Mouse (Mus musculus): Measurements from ENCODE around the gene B4galnt1.
"Not testable (repeated sequence)": the region's sequence is repeated elsewhere in the genome, so short reads cannot be mapped to it uniquely, and the experiment has no call there.

The B4galnt1 gene

DNA sequence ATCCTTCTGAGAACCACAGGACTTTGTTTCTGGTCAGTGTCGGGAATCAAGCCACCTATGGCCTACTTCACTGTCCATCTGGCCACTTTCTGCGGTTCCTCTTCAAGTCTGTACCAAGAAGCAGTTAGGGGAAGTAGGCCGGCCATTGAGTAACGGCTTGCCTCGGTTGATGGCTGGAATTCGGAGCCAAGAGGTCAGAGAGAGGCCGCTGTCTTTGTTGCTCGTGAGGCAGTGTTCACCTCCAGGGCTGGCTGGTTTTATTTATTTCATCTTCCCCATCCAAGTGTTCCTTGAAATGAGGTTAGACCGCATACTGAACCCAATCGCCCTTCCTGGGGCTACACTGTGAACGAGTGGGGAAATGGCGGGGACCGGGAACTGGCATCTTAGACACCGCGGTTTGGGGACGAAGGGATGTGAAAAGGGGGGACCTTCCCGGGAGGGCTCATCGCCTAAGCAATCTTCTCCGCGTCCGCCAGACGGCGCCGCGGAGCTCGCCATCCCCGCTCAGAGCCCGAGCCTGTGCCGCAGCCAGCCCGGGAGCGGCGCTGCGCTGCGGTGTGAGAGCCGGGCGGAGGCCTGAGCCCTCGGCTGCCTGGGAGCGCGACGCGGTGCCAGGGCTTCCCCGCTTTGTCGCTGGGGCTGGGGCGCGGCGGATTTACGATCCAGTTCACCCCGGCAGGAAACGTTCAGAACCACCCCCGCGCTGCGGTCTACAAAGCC is at the start of gene B4galnt1:
Gene B4galnt1, plus strand, starts transcription at position 595 of the 723 bp plus-strand sequence.
- DNase-seq (ENCODE audit: low spot score) = peak; percentile 74

DNA sequence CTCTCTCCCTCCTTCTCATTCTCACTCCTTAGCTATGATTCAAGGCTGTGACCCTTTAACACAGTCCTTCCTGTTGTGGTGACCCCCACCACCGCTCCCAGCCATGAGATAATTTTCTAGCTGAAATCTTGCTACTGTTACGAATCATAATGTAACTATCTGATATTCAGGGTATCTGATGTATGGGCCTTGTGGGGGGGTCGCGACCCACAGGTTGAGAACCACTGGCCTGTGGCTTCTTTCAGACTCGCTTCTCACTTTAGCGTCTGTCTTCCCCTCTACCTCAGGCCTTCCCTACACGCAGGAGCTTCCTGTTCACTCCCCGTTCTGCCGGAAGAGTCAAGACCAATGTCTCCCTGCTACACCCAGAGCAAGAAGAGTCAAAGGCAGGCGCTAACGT is 46.6 kb upstream of the B4galnt1 start:
- no peak for DNase-seq (ENCODE audit: low spot score)

DNA sequence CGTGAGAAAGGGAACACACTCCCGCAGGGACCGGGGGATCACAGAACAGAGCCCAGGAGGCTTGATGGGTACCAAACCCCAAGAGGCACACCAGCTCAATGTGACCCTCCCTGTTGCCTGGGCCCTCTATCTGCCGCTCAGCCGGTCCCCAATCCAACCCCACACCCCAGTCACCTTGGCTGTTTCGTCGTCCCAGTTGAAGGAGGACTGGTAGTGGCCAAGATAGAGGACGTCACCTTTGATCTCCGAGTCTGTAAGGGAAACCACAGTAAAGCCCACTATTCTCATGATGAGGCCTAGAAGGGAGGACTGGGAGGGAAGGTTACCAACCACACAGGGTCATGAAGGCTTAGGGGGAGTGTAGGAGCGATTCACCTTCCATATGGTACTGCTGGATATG is 45.8 kb upstream of the B4galnt1 start:
- no peak for DNase-seq (ENCODE audit: low spot score)

DNA sequence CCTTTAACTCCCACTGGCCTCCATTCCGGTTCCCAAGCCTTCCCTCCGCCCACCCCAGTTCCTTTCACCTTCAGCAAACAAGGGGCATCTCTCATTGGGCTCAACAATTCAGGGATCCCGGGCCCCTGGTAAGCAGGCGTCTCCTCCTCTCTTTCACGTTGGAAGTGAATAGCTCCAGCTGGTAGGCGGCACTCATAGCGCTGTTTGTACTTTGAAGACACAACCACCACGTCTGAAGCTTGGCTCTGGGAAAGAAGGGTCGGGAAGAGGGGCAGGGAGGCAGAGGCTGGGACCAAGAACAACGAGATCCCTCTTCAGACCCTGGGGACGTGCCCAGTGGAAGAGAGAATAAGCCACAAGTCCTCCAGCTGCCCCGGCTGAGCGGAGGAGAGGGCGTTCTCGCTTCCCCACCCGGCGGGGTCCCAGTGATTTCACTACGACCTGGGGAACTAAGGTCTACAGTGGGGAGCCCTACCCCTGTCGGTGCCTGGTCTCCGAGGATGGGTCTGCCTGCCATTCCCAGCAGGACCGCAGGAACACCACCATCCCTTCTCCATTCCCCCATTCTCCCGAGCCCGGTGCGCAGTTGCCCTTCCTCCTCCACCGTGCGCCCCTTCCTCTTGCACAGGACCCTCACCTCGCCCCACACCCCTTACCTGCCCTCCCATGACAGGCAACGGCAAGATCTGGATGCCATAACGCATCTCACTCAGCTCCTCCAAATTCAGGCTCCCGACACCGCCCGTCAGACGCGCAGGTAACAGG is 44.5 kb upstream of the B4galnt1 start:
- no peak for DNase-seq (ENCODE audit: low spot score)

DNA sequence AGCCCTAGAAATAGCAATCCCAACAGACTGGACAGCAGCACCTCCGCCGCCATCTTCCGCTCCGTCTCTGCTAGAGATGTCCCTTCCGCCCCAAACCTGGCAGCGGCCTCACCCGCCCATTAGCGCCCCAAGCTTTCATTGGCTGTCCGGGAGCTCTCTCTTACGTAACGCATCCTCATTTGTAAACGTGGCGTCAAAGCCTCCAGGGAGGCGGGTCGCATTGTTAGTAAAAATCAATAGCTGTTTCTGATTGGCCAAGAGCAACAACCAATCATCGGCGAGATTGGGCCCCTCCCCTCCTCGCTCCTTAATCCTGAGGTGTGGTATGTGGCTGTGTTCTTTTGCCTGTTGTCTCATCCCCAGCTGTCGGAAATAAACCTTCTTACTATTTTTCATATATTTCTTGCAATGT is 44.0 kb upstream of the B4galnt1 start, which contains the start of gene Os9:
Gene Os9, minus strand, starts transcription at position 66 of the 412 bp plus-strand sequence.
- DNase-seq (ENCODE audit: low spot score) = peak; percentile 97

DNA sequence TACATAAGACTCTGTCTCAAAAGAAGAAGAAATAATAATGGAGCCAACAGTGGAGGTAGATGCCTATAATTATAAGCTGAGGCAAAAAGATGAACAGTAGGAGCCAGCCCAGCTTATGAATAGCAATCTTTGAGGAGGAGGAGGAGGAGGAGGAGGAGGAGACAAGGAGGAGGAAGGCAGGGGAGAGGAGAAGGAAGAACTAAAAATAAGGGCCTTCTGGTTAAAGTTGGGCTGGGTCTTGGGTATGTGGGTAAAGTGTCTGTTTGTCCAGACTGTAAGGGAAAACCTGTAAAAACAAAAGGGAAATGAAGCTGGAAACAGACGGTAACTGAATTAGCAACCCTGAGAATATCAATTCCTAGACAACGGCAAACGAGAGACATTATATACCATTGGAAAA is 43.0 kb upstream of the B4galnt1 start:
- no peak for DNase-seq (ENCODE audit: low spot score)

DNA sequence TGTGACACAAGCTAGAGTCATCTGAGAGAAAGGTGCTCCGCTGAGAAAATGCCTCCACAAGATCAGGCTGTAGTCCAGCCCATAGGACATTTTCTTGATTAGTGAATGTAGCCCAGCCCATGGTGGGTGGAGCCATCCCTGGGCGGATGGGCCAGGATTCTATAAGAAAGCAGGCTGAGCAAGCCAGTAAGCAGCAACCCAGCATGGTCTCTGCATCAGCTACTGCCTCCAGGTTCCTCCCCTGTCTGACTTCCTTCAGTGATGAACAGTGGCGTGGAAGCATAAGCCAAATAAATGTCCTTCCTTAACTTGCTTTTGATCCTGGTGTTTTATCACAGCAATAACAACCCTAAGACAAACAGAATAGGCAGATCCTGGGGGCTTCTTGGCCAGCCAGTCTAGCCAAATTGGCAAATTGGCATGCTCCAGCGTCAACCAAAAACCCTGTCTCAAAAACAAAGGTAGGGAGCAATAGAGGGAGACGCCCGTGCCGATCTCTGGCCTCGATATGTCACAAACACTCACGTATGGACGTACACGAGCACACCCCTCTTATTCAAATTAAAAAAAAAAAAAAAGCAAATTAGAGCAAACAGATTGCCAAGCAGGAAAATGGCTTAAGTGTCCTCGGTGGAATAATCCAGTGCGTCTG is 42.1 kb upstream of the B4galnt1 start:
- DNase-seq (ENCODE audit: low spot score) = peak; percentile 77

DNA sequence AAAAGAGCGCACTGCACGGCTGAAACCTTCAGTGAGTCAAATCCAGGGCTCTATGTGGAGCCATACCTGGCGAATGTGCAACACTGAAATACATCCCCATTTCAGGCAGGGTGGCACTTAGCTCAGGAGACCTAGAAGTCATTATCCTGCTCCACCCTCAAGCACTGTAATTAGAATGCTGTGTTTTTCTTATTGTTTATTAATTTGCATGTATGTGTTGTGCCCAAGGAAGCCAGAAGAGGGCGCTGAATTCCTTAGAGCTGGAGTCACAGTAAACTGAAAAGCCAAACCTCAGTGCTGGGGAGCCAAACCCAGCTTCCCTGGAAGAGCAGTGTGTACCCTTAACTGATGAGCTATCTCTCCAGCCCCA is 41.6 kb upstream of the B4galnt1 start:
- peak; percentile 74 for DNase-seq (ENCODE audit: low spot score)

DNA sequence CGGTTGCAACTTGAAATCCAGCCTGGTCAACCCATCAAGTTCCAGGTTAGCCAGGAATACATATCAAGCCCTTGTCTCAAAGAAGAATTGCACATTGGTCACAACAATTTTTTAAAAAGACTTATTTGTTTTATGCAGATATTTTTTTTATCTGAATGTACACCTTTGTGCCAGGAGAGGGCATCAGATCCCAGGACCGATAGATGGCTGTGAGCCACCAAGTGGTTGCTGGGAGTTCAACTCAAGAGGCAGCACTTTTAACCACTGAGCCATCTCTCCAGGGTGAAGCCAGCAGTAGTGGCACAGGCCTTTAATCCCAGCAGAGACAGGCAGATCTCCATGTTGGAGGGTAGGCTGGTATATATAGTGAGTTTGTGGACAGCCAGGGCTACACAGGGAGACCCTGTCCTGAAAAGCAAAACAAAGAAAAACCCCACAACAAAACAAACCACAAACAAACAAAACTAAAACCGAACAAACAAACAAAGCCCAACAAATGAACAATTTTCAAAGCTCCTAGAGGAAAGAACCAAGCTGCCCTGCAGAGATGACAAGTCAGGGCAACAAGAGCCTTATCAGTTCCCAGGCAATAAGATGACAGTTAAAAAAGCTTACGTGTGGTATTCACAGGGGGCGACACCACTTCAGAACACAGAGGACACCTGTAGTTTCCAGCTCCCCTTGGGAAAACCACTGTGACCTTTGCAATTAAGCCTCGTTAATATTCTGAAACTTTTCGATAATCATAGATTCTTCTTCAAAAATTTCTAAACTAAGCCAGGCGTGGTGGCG is 39.6 kb upstream of the B4galnt1 start:
- no peak for DNase-seq (ENCODE audit: low spot score)

DNA sequence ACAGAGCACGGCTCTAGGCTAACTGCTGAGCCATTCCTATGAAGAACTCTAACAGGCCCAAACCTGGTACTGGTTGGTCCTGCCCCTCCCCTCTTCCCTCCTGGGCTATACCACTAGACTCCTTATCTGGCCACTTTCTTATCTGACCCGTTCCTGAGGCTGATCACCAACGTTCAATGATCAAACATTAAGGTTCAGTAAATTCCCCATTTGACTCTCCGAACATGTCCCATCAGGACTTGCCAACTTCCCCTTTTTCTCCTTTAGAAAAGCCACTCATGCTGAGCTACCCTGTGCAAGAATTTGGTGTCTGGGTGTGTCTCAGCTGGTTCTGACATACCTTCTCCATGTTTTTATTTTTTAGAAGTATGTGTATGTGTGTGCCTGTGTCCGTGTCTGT is 38.4 kb upstream of the B4galnt1 start:
- no peak for DNase-seq (ENCODE audit: low spot score)

DNA sequence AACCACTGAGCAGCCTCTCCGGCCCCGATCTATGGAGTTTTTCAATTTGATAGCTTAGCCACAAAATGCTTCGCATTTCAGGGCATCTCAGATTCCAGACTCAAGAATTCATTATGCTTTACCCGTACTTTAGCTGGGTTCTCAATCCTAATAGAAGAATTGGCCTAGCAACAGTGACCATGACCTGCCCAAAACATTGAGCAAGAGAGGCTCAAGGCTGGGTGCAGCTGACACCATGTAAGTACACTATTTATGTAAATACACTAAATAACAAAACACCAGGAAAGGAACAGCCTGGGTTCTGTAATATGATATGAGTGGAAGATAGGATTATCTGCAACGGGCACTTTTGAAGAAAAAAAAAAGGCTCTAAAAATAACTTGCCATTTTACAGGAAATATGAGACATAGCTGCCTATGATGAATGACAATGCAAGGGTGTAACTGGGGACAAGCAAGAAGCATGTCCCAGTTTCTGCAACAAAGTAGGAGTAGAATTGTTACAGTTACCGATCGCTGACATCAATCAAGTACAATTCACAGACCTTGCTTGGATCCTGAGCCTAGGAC is 37.2 kb upstream of the B4galnt1 start:
- DNase-seq (ENCODE audit: low spot score) = no peak

DNA sequence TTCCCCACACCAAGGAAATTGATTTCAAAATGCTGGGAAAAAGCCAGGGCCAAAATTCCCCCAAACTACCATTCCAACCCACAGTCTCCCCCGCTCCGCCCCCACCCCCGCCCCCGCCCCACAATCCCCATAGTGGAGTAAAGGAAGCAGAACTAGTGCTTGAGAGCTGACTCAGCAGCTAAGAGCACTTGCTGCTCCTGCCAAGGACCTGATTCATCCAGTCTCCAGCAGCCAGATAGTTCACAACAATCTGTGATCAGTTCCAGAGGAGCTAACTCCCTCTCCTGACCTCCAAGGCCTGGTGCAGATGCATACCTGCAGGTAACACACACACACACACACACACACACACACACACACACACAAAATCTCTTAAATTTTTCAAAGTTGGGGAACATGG is 35.6 kb upstream of the B4galnt1 start:
- no peak for DNase-seq (ENCODE audit: low spot score)

DNA sequence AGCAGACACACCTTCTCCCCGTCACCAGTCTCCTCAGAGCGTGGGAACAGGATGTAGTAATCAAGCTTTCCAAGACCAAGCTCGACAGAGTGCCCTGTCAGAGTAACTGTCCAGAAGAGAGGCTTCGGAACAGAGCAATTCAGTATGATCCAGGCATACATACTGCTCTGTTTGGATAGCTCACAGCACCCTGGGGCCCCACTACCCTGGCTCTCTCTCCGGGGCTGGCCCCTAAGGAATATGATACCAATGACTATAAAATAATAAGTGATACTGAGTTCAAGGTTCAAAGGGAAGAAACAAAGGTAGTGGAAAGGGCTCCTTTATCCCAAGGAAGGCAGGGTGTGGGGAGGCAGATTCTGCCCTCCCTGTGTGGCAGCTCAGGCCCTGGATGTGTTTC is 32.6 kb upstream of the B4galnt1 start:
- DNase-seq (ENCODE audit: low spot score) = no peak

DNA sequence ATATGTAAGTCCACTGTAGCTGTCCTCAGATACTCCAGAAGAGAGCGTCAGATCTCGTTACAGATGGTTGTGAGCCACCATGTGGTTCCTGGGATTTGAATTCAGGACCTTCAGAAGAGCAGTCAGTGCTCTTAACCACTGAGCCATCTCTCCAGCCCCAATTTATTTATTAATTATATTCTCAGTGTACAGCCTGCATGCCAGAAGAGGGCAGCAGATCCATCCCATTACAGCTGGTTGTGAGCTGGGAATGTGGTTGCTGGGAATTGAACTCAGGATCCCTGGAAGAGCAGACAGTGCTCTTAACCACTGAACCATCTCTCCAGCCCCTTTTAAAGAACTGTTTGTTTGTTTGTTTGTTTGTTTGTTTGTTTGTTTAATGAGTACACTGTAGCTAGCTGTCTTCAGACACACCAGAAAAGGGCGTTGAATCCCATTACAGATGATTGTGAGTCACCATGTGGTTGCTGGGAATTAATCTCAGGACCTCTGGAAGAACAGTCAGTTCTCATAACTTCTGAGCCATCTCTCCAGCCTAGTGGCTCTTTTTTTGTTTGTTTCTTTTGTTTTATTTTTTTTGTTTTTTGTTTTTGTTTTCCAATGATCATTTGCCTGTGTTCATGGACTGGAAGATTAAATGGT is 30.5 kb upstream of the B4galnt1 start:
- DNase-seq (ENCODE audit: low spot score) = not testable (repeated sequence)

DNA sequence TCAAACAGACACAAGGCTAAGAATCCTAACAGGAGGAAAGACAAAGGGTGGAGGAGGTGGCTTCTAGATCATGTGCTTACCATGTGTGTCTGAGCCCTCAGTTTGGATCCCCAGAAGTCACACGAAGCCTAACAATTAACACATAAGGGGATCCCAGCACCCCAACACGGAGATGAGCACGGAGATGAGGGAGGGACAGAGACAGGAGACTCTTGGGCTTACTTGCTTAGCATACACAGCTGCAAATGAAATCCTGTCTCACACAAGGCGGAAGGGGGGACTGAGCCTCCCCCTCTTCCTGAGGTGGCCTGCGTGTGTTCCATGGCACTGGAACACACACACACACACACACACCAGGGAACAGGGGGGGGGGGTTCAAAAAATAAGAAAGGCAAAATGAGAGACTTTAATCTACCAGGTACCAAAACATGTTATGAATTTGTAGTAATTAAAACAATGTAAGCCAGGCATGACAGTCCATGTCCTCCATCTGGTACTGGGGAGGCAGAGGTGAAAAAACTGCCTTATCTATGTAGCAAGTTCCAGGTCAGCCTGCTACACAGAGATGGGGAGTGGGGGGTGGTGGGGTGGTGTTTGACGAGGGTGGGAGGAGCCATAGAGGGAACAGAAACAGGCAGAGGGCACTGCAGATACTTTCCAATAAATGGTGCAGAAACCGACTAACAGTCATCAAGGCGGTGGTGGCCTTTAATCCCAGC is 29.7 kb upstream of the B4galnt1 start:
- no peak for DNase-seq (ENCODE audit: low spot score)

DNA sequence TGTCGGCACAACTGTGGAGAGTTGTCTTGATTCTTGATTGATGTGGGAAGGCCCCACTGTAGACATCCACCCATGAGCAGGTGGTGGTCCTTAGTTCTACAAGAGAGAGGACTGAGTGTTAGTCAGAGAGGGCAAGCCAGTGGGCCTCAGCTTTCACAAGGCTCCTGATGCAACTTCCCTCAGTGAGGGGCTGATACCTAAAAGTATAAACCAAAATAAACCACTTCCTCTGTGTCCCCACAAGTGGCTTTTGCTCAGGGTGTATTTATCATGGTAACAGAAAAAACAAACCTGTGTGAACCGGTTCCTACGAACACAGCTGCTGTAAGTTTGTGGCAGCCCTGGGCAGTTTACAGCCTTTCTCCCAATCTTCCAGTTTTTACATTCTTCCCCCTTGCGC is 28.5 kb upstream of the B4galnt1 start:
- DNase-seq (ENCODE audit: low spot score) = no peak

DNA sequence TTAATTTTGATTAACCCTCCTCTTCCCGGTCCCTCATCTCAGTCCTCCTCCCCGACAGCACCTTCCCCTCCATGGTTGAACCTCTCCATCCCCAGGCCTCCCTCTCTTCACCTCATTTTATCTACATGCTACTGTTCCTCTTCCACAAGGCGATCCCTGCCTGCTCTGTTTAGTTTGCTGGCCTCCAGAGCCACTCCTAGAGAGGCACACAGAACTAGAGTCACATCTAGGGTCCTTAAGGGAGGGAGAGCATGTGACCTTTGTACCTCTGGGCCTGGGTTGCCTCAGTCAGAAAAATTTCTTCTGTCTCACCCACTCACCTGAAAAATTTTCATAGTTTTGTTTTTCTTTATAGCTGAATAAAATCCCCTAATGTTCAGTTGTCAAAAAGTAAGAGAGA is 27.1 kb upstream of the B4galnt1 start:
- no peak for DNase-seq (ENCODE audit: low spot score)

DNA sequence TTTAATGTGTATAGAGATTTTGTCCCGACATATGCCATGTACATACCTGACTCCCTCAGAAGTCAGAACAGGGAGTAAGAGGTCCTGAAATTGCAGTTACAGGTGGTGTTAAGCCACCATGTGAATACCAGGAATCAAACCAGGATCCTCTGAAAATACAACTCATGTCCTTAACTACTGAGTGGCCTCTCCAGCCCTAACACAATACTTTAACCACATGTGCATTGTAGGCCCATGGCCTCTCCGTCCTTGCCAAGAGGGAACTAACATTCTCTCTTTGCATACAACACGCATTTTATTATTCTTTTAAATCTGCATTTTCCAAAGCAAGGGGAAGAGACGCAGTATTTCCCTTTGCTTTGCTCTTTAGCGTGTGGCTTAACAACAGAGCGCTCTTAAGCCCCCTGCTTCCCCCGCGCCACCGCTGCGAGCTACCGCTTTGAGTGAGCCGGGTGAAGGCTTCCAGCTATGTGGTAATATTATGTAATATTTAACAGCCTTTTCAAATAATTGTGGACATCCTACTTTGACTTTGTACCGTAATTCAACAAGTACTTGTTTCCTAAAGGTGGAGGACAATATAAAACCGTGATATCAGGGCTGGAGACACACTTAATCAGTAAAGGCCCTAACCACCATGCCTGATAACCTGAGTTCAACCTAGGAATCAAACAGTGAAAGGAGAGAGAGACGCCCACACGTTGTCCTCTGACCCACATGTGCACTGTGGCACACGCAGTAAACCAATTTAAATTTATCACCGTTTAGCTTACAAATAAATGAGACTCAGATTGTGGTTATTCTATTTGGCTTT is 26.5 kb upstream of the B4galnt1 start:
- DNase-seq (ENCODE audit: low spot score) = no peak

DNA sequence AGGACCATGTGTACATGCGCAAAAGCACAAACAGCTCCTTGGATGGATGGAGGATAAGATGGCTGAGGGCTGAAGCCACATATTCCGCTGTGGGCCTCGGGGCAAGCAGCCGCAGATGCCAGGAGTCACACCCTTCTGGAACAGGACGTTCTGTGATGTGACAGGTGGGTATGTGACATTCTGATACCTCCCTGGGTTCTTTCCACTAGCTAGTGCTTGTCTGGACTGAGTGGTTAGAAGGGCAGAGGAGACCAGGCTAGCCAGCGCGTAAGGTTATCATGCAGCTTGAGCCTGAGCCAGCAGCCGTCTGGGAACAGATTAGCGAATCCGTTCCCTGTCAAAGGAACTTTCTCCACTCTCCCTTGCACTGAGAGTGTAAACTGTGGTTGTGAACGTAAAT is 24.1 kb upstream of the B4galnt1 start:
- DNase-seq (ENCODE audit: low spot score) = no peak

DNA sequence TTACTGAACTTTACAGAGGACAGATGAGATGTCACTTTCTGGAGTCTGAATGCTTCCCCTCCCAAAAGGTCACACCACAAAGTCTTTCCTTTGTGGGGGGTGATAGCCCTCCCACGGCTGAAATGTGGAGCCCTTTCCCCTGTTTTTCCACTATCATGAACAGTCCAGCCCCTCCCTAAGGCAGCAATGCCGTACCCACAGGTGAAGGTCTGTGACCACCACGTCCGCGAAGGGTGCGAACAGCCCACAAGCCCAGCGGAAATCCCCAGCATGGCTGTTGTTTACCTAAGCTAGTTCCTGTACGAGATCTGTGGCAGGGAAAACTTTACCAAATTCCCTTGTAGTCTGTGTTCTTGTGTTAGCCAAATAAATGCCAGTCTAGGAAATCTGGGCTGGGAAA is 23.5 kb upstream of the B4galnt1 start:
- DNase-seq (ENCODE audit: low spot score) = no peak

Data from c-Kit-positive CD71-positive TER-119-positive erythroid progenitor cells, embryonic 14.5 days (primary cell).